Mouse (Mus musculus): ENCODE measurements around the gene Cdca4.

The Cdca4 gene

GRCm38 (mm10) chr12:112829244-112829864 lies at the start of gene Cdca4:
TSS of gene Cdca4 (minus strand) at chr12:112829423.
- peak; percentile 97 for DNase-seq

GRCm38 (mm10) chr12:112877607-112878020 lies 48.4 kb upstream of the Cdca4 start:
- no peak for DNase-seq

GRCm38 (mm10) chr12:112877073-112877576 lies 47.9 kb upstream of the Cdca4 start:
- no peak for DNase-seq

- DNase-seq = peak; percentile 33
Measured at GRCm38 (mm10) chr12:112876332-112877072, 47.3 kb upstream of the Cdca4 start.

GRCm38 (mm10) chr12:112875225-112876013 lies 46.2 kb upstream of the Cdca4 start:
- peak; percentile 80 for DNase-seq

- DNase-seq = no peak
Measured at GRCm38 (mm10) chr12:112874199-112874598, 45.0 kb upstream of the Cdca4 start.

- DNase-seq = peak; percentile 38
Measured at GRCm38 (mm10) chr12:112873452-112874190, 44.4 kb upstream of the Cdca4 start.

GRCm38 (mm10) chr12:112872991-112873390 lies 43.8 kb upstream of the Cdca4 start:
- DNase-seq = no peak

- DNase-seq = no peak
Measured at GRCm38 (mm10) chr12:112871272-112871671, 42.0 kb upstream of the Cdca4 start.

- no peak for DNase-seq
Measured at GRCm38 (mm10) chr12:112870775-112871174, 41.6 kb upstream of the Cdca4 start.

GRCm38 (mm10) chr12:112869783-112870204 lies 40.6 kb upstream of the Cdca4 start:
- no peak for DNase-seq

- DNase-seq = no peak
Measured at GRCm38 (mm10) chr12:112868178-112869087, 39.2 kb upstream of the Cdca4 start, which contains the start of gene Gpr132. TSS of gene Gpr132 (minus strand) at chr12:112868228.

- DNase-seq = no peak
Measured at GRCm38 (mm10) chr12:112867106-112867674, 38.0 kb upstream of the Cdca4 start.

GRCm38 (mm10) chr12:112866467-112867080 lies 37.4 kb upstream of the Cdca4 start:
- DNase-seq = no peak

- no peak for DNase-seq
Measured at GRCm38 (mm10) chr12:112864804-112865203, 35.6 kb upstream of the Cdca4 start.

- no peak for DNase-seq
Measured at GRCm38 (mm10) chr12:112861911-112862321, 32.7 kb upstream of the Cdca4 start.

- DNase-seq = no peak
Measured at GRCm38 (mm10) chr12:112860765-112861164, 31.5 kb upstream of the Cdca4 start.

GRCm38 (mm10) chr12:112859930-112860329 lies 30.7 kb upstream of the Cdca4 start:
- no peak for DNase-seq

- DNase-seq = no peak
Measured at GRCm38 (mm10) chr12:112858581-112859336, 29.5 kb upstream of the Cdca4 start.

All from right cerebral cortex, adult 18-20 months (tissue).